Mouse (Mus musculus): ENCODE data around the gene Nqo1. TPM values are rescaled to one million over a fixed set of nuclear protein-coding genes. Genes with fewer than 3 reads are reported as not detected.

Nqo1 gene
- total RNA-seq, 2 experiments from 2014 or later = 25.5 to 30.5 TPM

- intact Hi-C loops (cut with DNase I) = loop anchor here (10.0 kb wide), 1 partner anchor 194 kb away; no protein-coding TSS in a partner anchor
- H3K4me3 ChIP-seq = no peak overlapping the region
- no peak overlapping the region for H3K27ac ChIP-seq
- TF ChIP-seq CTCF (IDR thresholded peaks at IDR 0.05) = no peak
- DNase-seq = no peak
These were observed 22.3 kb downstream of the Nqo1 start for GRCm38 (mm10) chr8:107380734-107381133.

- Histone ChIP-seq H3K4me3 (no peak overlapping the region), H3K27ac (no peak overlapping the region)
- no peak for TF ChIP-seq CTCF (IDR thresholded peaks at IDR 0.05)
- no peak for DNase-seq
- intact Hi-C loops (cut with DNase I) = no loop called here
These were observed 25.7 kb downstream of the Nqo1 start for GRCm38 (mm10) chr8:107377346-107377745.

- H3K27ac ChIP-seq = no peak overlapping the region
- intact Hi-C loops (cut with DNase I) = no loop called here
- DNase-seq = no peak
- H3K4me3 ChIP-seq = no peak overlapping the region
- TF ChIP-seq CTCF (IDR thresholded peaks at IDR 0.05) = no peak
These were observed 32.7 kb downstream of the Nqo1 start for GRCm38 (mm10) chr8:107370311-107370710.

Other genes starting within 250 kb of the Nqo1 start
- gene Nfat5, start 109.7 kb downstream of the Nqo1 start, total RNA-seq (2021) = 10 to 100 TPM; 15.1 to 21.8 TPM
- gene Nob1, start 21.8 kb upstream of the Nqo1 start, total RNA-seq (2021) = 10 to 100 TPM; 25.5 to 26.1 TPM
- 10 to 100 TPM; 15.0 to 16.9 TPM for gene Wwp2, start 33.2 kb upstream of the Nqo1 start, total RNA-seq (2021)
- 100 to 1,000 TPM; 142 to 160 TPM for gene Psmd7, start 185.3 kb upstream of the Nqo1 start, total RNA-seq (2021)